Mouse (Mus musculus) kidney, embryonic 15.5 days (tissue): ENCODE data around the gene Rpp25l. TPM values are rescaled to one million over a fixed set of nuclear protein-coding genes. Genes with fewer than 3 reads are reported as not detected.
"Not testable (repeated sequence)": the region's sequence is repeated elsewhere in the genome, so short reads cannot be mapped to it uniquely, and the experiment has no call there.

Experiments
- ATAC-seq: fragments of 200-750 bp; cut with Nextera tagmentation; replicated peaks from 2 replicates; pipeline ENCODE4 v1.8.0; 2017; ENCODE audit warnings: moderate TSS enrichment; ENCODE audit not compliant: low FRiP score
- H3K27ac ChIP-seq: fragments of 300-500 bp; sonication (generic); 2 replicates; pipeline ENCODE4 v1.5.1; 2015; ENCODE audit warnings: mild to moderate bottlenecking, inconsistent platforms
- H3K27me3 ChIP-seq: fragments of 300-500 bp; sonication (generic); 2 replicates; pipeline ENCODE4 v1.6.1; 2015; ENCODE audit warnings: inconsistent platforms
- H3K36me3 ChIP-seq: fragments of 300-500 bp; sonication (generic); 2 replicates; pipeline ENCODE4 v1.6.1; 2015; ENCODE audit warnings: inconsistent platforms
- H3K4me1 ChIP-seq: fragments of 300-500 bp; sonication (generic); 2 replicates; pipeline ENCODE4 v1.6.1; 2015; ENCODE audit warnings: inconsistent platforms
- H3K4me2 ChIP-seq: fragments of 300-500 bp; sonication (generic); 2 replicates; pipeline ENCODE4 v1.6.1; 2015; ENCODE audit warnings: moderate library complexity, mild to moderate bottlenecking, inconsistent platforms
- H3K4me3 ChIP-seq: fragments of 300-500 bp; sonication (generic); replicated peaks from 2 replicates; pipeline ENCODE4 v1.5.1; 2015; ENCODE audit warnings: mild to moderate bottlenecking, inconsistent platforms
- H3K9ac ChIP-seq: fragments of 300-500 bp; sonication (generic); 2 replicates; pipeline ENCODE4 v1.6.1; 2015; ENCODE audit warnings: mild to moderate bottlenecking, inconsistent platforms
- H3K9me3 ChIP-seq: fragments of 300-500 bp; sonication (generic); replicated peaks from 2 replicates; pipeline ENCODE4 v1.6.1; 2016; ENCODE audit warnings: inconsistent platforms
- WGBS: fragments of 180-500 bp; shearing (Covaris S2); methylation state at CpG from one replicate; pipeline ENCODE4 v1.1.7; 2015; ENCODE audit warnings: mixed read lengths; 5-methylcytosine and 5-hydroxymethylcytosine counted together
- polyA plus RNA-seq: library from polyadenylated mRNA; unstranded; fragments of >200 nt; fragmentation: Nextera tagmentation; extraction: Ambion mirVana; gene quantifications from 2 replicates; pipeline ENCODE4 v1.2.1, GENCODE M21; 2015

Gene Rpp25l
- 76.2 and 83.6 TPM in 2 replicates for polyA plus RNA-seq

GRCm38 (mm10) chr4:41713197-41714067 is at the start of gene Rpp25l:
Gene Rpp25l (minus strand): TSS chr4:41713534.
- H3K27me3 ChIP-seq: no peaks in the 10 kb centered on the region
- H3K36me3 ChIP-seq: peaks cover 47% of the 10 kb centered on the region
- WGBS: under 1% methylated on average over 61 of the region's 61 CpGs
- no peaks in the 10 kb centered on the region for H3K9me3 ChIP-seq
- H3K4me2 ChIP-seq: peak within 1 kb of the TSS; percentile 91
- peak within 1 kb of the TSS; percentile 73 for H3K4me3 ChIP-seq
- ATAC-seq: peak; percentile 80
- peak within 1 kb of the TSS; percentile 90 for H3K9ac ChIP-seq
- peak within 1 kb of the TSS; percentile 73 for H3K27ac ChIP-seq
- peaks cover 26% of the 10 kb centered on the region for H3K4me1 ChIP-seq

DNA sequence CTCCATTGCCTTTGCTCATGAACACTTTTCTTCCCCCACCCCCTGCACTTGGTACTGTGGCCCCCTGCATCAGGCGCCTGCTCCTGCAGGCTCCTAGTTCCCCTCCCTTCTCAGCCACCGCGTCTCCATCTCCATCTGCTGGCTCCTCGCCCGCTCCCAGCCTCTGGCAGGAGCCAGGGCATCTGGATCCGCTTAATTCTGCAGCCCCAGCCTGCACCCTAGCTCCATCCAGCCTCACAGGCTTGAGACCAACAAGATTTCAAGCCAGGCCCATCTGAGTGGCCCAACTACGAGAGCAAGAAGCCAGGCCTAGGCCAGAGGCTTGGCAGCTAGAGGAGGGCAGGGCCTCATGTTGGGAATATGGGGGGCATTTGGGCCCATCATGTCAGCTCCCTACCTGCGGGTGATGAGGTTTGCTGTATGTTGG is 49.4 kb upstream of the Rpp25l start:
- 0 out of 2 replicates have a peak, but pooled peaks have one; percentile 5 for ATAC-seq
- Histone ChIP-seq H3K27ac (peak overlapping the region; percentile 89), H3K4me2 (peak overlapping the region; percentile 69), H3K9ac (peak overlapping the region; percentile 35), H3K36me3 (peaks cover 29% of the 10 kb centered on the region), H3K4me3 (peak overlapping the region; percentile 46), H3K4me1 (peaks cover 49% of the 10 kb centered on the region)
- WGBS: 34% methylated on average over 8 of the region's 8 CpGs
- not testable (repeated sequence) for H3K27me3 ChIP-seq, H3K9me3 ChIP-seq

DNA sequence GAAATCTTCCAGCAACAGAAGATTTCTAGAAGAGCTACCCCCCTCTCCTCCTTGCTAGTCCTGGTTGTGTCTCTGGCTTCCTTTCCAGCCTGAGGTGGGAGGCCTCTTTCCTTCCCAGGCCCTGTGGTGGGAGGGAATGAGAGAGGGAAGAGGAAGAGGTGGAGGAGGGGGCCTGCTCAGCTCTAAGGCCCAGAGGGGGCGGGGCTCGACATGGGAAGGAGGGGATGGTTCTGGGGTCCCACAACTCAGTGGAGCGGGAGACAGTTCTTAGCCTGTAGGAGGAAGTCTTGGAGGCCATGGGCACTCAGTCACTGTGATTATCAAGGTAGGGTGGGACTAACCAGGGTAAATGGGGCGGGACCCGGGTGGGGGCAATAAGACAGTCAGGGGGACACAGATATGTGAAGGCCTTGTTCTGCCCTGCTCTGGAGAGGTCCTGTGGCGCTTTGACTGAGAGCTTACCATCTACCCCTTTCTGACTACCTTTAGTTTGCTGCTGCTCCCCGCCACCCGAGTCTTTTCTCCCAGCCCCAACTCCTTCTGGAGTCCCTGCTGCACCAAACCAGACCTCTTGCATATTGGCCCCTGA is 48.9 kb upstream of the Rpp25l start:
- peak overlapping the region; percentile 46 for H3K4me3 ChIP-seq
- H3K36me3 ChIP-seq: peaks cover 30% of the 10 kb centered on the region
- no peaks in the 10 kb centered on the region for H3K9me3 ChIP-seq
- WGBS: 20% methylated on average over 8 of the region's 8 CpGs
- peak overlapping the region; percentile 35; the same call in 1 of the 2 replicates for H3K9ac ChIP-seq
- peak overlapping the region; percentile 69 for H3K4me2 ChIP-seq
- peak; percentile 73 for ATAC-seq
- no peaks in the 10 kb centered on the region for H3K27me3 ChIP-seq
- peaks cover 54% of the 10 kb centered on the region for H3K4me1 ChIP-seq
- peak overlapping the region; percentile 89 for H3K27ac ChIP-seq

DNA sequence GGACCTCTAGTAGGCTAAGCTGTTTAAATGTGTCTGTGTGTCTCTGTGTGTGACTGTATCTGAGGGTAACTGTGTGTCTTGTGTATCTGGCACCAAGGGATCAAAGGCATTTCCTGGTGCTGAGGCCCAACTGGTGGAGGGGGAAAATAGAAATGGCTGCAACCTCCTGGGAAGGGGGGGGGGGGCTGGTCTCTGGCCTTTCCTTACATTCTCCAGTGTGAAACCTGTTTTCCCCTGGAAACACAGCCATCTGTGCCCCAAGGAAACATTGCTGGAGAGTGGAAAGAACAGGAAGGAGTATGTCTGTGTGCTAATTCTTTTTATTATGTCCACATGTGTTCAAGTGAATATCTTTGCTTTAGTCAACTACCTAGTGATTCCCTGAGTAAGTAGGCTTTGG is 48.3 kb upstream of the Rpp25l start:
- no peak for ATAC-seq

DNA sequence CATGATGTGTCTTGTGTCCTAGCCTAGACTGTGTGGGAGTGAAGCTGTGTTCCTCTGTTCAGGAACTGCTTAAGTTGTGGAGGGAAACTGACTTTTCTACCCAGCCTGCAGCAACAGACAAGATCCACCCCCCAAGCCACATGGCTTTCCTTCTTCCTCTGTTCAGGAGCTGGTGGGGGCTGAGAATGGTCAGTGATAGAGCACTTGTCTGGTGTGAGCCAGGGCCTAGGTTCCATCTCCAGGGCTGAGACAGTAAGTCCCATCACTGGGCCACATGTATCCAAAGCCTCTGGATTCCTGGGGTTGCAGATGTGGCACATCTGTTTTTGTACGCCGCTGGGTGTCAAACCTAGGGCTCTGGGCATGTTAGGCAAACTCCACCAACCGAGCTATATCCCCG is 47.6 kb upstream of the Rpp25l start:
- 71% methylated on average over 4 of the region's 4 CpGs for WGBS
- peaks cover 28% of the 10 kb centered on the region for H3K36me3 ChIP-seq
- H3K9me3 ChIP-seq: no peaks in the 10 kb centered on the region
- ATAC-seq: peak; percentile 9; the same call in 1 of the 2 replicates
- H3K4me1 ChIP-seq: peaks cover 66% of the 10 kb centered on the region
- peak overlapping the region; percentile 46 for H3K4me3 ChIP-seq
- peak overlapping the region; percentile 61 for H3K9ac ChIP-seq
- H3K4me2 ChIP-seq: peak overlapping the region; percentile 69
- peak overlapping the region; percentile 89 for H3K27ac ChIP-seq
- H3K27me3 ChIP-seq: no peaks in the 10 kb centered on the region

More for the DNA sequence above, 48.3 kb upstream of the Rpp25l start:
- H3K9ac ChIP-seq: 0 out of 2 replicates have a peak overlapping the region, but pooled peaks have one; percentile 11
- peaks cover 59% of the 10 kb centered on the region for H3K4me1 ChIP-seq
- H3K4me3 ChIP-seq: peak overlapping the region; percentile 46
- H3K9me3 ChIP-seq: no peaks in the 10 kb centered on the region
- peak overlapping the region; percentile 89 for H3K27ac ChIP-seq
- H3K27me3 ChIP-seq: no peaks in the 10 kb centered on the region
- peaks cover 30% of the 10 kb centered on the region for H3K36me3 ChIP-seq
- H3K4me2 ChIP-seq: peak overlapping the region; percentile 69

GRCm38 (mm10) chr4:41760288-41760721 is 47.0 kb upstream of the Rpp25l start:
- under 1% methylated on average over 15 of the region's 15 CpGs for WGBS
- ATAC-seq: peak; percentile 92

GRCm38 (mm10) chr4:41759656-41760287 is 46.4 kb upstream of the Rpp25l start:
- WGBS: 40% methylated on average over 6 of the region's 6 CpGs
- Histone ChIP-seq H3K4me2 (peak overlapping the region; percentile 69), H3K9me3 (no peaks in the 10 kb centered on the region), H3K36me3 (peaks cover 23% of the 10 kb centered on the region), H3K4me1 (peaks cover 67% of the 10 kb centered on the region), H3K27me3 (no peaks in the 10 kb centered on the region), H3K9ac (0 out of 2 replicates have a peak overlapping the region, but pooled peaks have one; percentile 35), H3K4me3 (peak overlapping the region; percentile 46), H3K27ac (peak overlapping the region; percentile 89)
- no peak for ATAC-seq

More at GRCm38 (mm10) chr4:41760288-41760721, 47.0 kb upstream of the Rpp25l start:
- H3K9ac ChIP-seq: peak overlapping the region; percentile 61
- peaks cover 23% of the 10 kb centered on the region for H3K36me3 ChIP-seq
- peaks cover 66% of the 10 kb centered on the region for H3K4me1 ChIP-seq
- peak overlapping the region; percentile 69 for H3K4me2 ChIP-seq
- H3K4me3 ChIP-seq: peak overlapping the region; percentile 46
- peak overlapping the region; percentile 89 for H3K27ac ChIP-seq
- no peaks in the 10 kb centered on the region for H3K27me3 ChIP-seq
- no peaks in the 10 kb centered on the region for H3K9me3 ChIP-seq

- peaks cover 23% of the 10 kb centered on the region for H3K36me3 ChIP-seq
- H3K9me3 ChIP-seq: no peaks in the 10 kb centered on the region
- 78% methylated on average over 9 of the region's 9 CpGs for WGBS
- H3K4me1 ChIP-seq: peaks cover 71% of the 10 kb centered on the region
- no peaks in the 10 kb centered on the region for H3K27me3 ChIP-seq
- ATAC-seq: no peak
- peak overlapping the region; percentile 89 for H3K27ac ChIP-seq
- no peak overlapping the region for H3K9ac ChIP-seq
- H3K4me2 ChIP-seq: no peak overlapping the region
- no peak overlapping the region for H3K4me3 ChIP-seq
These were observed 45.9 kb upstream of the Rpp25l start for GRCm38 (mm10) chr4:41759206-41759605.

GRCm38 (mm10) chr4:41758701-41759100 is 45.4 kb upstream of the Rpp25l start:
- no peak overlapping the region for H3K9ac ChIP-seq

GRCm38 (mm10) chr4:41758021-41758420 is 44.7 kb upstream of the Rpp25l start:
- Histone ChIP-seq H3K4me3 (no peak overlapping the region), H3K4me1 (peaks cover 68% of the 10 kb centered on the region), H3K9ac (no peak overlapping the region), H3K4me2 (no peak overlapping the region), H3K36me3 (peaks cover 23% of the 10 kb centered on the region), H3K27ac (no peak overlapping the region), H3K9me3 (no peaks in the 10 kb centered on the region), H3K27me3 (no peaks in the 10 kb centered on the region)
- no peak for ATAC-seq
- WGBS: 44% methylated on average over 11 of the region's 11 CpGs

More at GRCm38 (mm10) chr4:41758701-41759100, 45.4 kb upstream of the Rpp25l start:
- no peak overlapping the region for H3K4me2 ChIP-seq
- H3K36me3 ChIP-seq: peaks cover 23% of the 10 kb centered on the region
- H3K4me3 ChIP-seq: no peak overlapping the region
- peak overlapping the region; percentile 89; the same call in 1 of the 2 replicates for H3K27ac ChIP-seq
- no peaks in the 10 kb centered on the region for H3K9me3 ChIP-seq
- WGBS: 89% methylated on average over 4 of the region's 4 CpGs
- no peaks in the 10 kb centered on the region for H3K27me3 ChIP-seq
- no peak for ATAC-seq
- peaks cover 71% of the 10 kb centered on the region for H3K4me1 ChIP-seq

- 93% methylated on average over 13 of the region's 13 CpGs for WGBS
These were observed 44.0 kb upstream of the Rpp25l start for GRCm38 (mm10) chr4:41757321-41757720.

More at GRCm38 (mm10) chr4:41757321-41757720, 44.0 kb upstream of the Rpp25l start:
- H3K9me3 ChIP-seq: no peaks in the 10 kb centered on the region
- no peak overlapping the region for H3K4me2 ChIP-seq
- H3K9ac ChIP-seq: no peak overlapping the region
- H3K27me3 ChIP-seq: no peaks in the 10 kb centered on the region
- peaks cover 61% of the 10 kb centered on the region for H3K4me1 ChIP-seq
- H3K36me3 ChIP-seq: peaks cover 23% of the 10 kb centered on the region
- no peak overlapping the region for H3K27ac ChIP-seq
- H3K4me3 ChIP-seq: no peak overlapping the region
- no peak for ATAC-seq
